Mouse (Mus musculus): ENCODE measurements around the gene Ooep. TPM values are rescaled to one million over a fixed set of nuclear protein-coding genes. Genes with fewer than 3 reads are reported as not detected.
"Not testable (repeated sequence)": the region's sequence is repeated elsewhere in the genome, so short reads cannot be mapped to it uniquely, and the experiment has no call there.

Ooep gene
- total RNA-seq, 2 experiments from 2014 or later = not detected

GRCm38 (mm10) chr9:78340324-78340723 is 38.2 kb downstream of the Ooep start:
- DNase-seq (ENCODE audit: low spot score) = not testable (repeated sequence)
- intact Hi-C loops (cut with DNase I) = loop anchor here (10.0 kb wide), 1 partner anchor 46 kb away; no protein-coding TSS in a partner anchor

DNA sequence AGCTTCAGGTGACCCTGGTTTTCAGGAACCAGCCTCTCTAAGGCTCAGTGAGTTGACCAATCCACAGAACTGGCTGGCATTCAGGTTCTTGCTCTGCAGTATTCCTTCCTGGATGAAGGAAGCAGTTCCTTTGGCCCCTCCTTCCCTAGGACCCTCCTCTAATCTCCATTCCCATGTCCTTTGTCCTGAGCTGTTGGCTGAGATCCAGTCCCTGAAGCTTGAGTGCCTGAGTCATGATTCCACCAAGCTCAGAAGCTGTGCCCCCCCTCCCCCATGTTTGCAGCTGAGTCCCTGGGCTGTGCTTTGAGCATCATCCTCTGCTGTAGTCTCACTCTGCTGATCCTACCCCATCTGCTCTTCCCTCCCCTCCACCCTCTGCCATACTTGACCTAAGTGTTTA is 41.5 kb downstream of the Ooep start:
- intact Hi-C loops (cut with DNase I); DNase-seq (ENCODE audit: low spot score): not testable (repeated sequence)

DNA sequence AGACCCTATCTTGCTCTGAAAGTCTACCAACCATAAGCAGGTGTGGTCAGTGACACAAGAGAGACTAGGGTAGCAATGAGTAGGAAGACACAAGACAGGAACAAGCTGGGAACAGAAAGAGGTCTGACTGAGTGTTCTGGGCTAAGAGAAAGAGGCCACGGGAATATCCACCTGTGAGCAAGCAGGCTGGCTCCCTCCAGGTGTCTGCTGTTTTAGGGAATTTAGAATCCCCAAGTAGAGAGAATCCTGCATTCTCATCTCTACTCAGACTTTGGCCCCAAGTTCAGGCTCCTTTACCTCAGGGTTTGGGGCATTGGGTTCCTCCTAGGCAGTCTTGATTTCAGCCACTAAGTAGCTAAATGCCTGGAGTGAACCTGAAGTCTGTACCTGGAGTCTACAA is 51.2 kb downstream of the Ooep start, which contains the start of gene Omt2b:
TSS of gene Omt2b (plus strand) at position 301 of the 400 bp plus-strand sequence.
- not testable (repeated sequence) for DNase-seq (ENCODE audit: low spot score)

More for the DNA sequence above, 51.2 kb downstream of the Ooep start, which contains the start of gene Omt2b:
- intact Hi-C loops (cut with DNase I) = not testable (repeated sequence)

Other genes with a start within 250 kb of the Ooep start
- gene Gsta4, start 196.0 kb downstream of the Ooep start, total RNA-seq (2021) = 10 to 100 TPM; 81.4 to 87.9 TPM
- gene Gsta1, start 148.1 kb downstream of the Ooep start, total RNA-seq (2021) = under 1 TPM in 1 of 2 experiments, not detected in 1; 0.39 TPM
- under 1 TPM; 0.39 to 0.89 TPM for gene Gm3776, start 121.6 kb downstream of the Ooep start, total RNA-seq (2021)
- gene Gm10639, start 88.8 kb downstream of the Ooep start, total RNA-seq (2021) = not detected
- gene Omt2a, start 63.9 kb downstream of the Ooep start, total RNA-seq (2021) = not detected
- not detected for gene Omt2b, start 51.1 kb downstream of the Ooep start, total RNA-seq (2021)
- 1 to 10 TPM in 1 of 2 experiments, under 1 TPM in 1; 0.45 to 1.2 TPM for gene Gsta2, start 22.9 kb downstream of the Ooep start, total RNA-seq (2021)
- not detected for gene Dppa5a, start 10.5 kb downstream of the Ooep start, total RNA-seq (2021)
- not detected for gene Ddx43, start 17.1 kb upstream of the Ooep start, total RNA-seq (2021)
- under 1 TPM; 0.45 to 0.55 TPM for gene Cgas, start 64.5 kb upstream of the Ooep start, total RNA-seq (2021)
- gene Mto1, start 69.5 kb upstream of the Ooep start, total RNA-seq (2021) = 10 to 100 TPM; 24.5 to 25.5 TPM
- gene Gm17324, start 70.1 kb upstream of the Ooep start, total RNA-seq (2021) = not detected
- 1,000 to 10,000 TPM; 1,031 to 1,197 TPM for gene Eef1a1, start 110.4 kb upstream of the Ooep start, total RNA-seq (2021)
- 1 to 10 TPM; 5.2 to 6.0 TPM for gene Slc17a5, start 209.3 kb upstream of the Ooep start, total RNA-seq (2021)
- 1 to 10 TPM; 1.3 to 1.8 TPM for gene Cd109, start 236.8 kb upstream of the Ooep start, total RNA-seq (2021)